Mouse (Mus musculus): Measurements from ENCODE around the gene Phospho1.

The Phospho1 gene

GRCm38 (mm10) chr11:95812224-95812623, 12.1 kb upstream of the Phospho1 start:
- DNase-seq (ENCODE audit: low spot score), result no peak

- no peak for DNase-seq (ENCODE audit: low spot score)
Measured at GRCm38 (mm10) chr11:95814101-95814500, 10.2 kb upstream of the Phospho1 start.

- DNase-seq (ENCODE audit: low spot score), result no peak
Measured at GRCm38 (mm10) chr11:95814857-95815256, 9.4 kb upstream of the Phospho1 start.

GRCm38 (mm10) chr11:95815412-95815811, 8.9 kb upstream of the Phospho1 start:
- DNase-seq (ENCODE audit: low spot score), result no peak

GRCm38 (mm10) chr11:95819138-95819537, 5.2 kb upstream of the Phospho1 start:
- no peak for DNase-seq (ENCODE audit: low spot score)

- peak; percentile 72 for DNase-seq (ENCODE audit: low spot score)
Measured at GRCm38 (mm10) chr11:95821511-95821910, 2.8 kb upstream of the Phospho1 start.

GRCm38 (mm10) chr11:95822437-95822836, 1.9 kb upstream of the Phospho1 start:
- DNase-seq (ENCODE audit: low spot score), result no peak

DNA sequence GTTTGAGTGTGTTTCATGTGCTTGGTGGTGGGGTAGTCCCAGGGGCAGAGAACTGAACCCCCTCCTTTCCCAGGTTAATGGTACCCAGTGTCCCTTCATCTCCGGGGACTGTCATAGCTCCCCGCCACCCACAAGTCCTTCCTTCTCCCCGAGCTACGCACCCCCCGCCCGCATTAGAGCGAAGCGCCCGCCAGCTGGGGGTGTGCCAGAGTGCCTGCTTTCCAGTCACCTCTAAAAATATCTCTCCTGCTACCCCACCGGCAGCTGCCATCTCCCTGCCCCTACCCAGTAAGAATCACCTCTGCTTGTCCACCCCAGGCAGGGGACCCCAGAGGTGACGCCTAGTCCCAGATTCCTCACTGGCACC, 561 bp downstream of the Phospho1 start:
- DNase-seq (ENCODE audit: low spot score), result no peak

DNA sequence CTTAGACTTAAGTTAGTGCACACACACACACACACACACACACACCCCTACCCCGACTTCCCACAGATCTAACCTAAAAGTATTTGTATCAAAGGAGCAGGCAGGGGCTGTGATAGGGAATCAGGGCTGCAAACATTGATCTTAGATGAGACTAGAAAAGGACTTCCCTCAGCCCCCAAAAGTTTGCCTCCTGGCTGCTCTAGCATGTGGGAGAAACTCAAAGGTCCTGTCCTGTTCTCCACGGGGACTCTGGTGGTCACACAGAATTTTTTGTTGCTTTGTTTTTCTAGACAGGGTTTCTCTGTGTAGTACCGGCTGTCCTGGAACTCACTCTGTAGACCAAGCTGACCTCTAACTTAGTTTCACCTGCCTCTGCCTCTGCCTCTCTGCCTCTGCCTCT, 1.3 kb downstream of the Phospho1 start:
- no peak for DNase-seq (ENCODE audit: low spot score)

DNA sequence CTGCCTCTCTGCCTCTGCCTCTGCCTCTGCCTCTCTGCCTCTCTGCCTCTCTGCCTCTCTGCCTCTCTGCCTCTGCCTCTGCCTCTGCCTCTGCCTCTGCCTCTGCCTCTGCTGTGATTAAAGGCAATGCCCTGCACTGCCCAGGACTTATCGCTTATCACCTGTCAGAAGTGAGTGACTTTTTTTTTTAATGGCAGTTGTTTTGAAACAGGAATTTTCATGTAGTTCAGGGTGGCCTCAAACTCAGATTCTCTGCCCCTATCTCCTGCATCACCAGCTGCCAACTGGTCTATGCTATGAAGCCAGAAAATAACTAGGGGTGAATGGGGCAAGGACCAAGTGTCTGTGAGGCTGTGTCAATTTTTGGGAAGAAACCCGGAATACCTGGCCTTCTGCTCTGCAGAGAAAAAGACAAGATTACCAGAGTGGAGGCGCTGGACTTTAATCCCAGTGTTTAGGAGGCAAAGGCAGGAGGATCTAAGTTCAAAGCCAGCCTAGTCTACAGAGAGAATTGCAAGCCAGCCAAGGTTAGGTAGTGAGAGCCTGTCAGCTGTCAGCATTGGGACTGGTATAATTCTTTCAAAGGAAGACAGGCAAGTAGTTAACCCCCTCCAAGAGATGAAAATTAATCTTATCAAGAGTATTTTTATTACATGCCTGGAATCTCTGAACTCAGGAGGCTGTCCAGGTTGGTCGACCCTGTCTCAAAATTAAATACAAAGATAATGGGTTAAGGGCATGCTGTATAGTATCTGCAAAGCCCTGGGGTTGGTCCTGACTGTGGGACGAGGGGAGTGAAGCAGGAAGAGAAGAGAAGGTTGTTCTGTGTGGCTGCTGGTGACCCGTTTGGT, 2.2 kb downstream of the Phospho1 start:
- DNase-seq (ENCODE audit: low spot score), result no peak

- peak; percentile 52 for DNase-seq (ENCODE audit: low spot score)
Measured at GRCm38 (mm10) chr11:95827168-95827447, 2.8 kb downstream of the Phospho1 start.

DNA sequence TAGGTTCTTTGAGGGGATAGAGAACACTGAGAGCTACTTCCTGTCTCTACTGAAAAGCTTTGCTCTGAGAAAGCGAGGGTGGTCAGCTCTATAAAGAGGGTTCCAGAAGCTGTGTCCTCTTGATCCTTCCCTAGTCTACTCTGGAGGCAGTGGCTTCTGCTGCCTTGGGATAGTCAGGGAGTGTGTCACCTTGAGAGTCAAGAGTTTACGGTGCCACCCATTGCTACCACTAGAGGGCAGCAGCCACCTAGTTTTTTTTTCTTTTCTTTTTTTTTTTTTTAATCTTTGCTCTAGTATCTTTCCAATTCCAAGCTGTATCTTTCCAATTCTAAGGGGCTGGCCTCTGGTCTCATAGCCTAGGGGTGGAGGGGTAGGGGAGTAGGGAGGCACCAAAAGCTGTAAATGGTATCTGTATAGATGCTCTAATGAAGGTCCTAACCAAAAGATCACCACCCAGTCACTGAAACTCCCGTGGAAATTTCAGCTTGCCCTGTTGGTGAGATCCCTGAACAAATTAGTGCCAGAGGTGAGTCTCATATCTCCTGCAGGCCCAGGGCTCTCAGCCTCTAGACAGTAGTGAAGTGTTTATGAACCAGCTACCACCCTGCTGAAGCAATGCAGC, 3.3 kb downstream of the Phospho1 start:
- DNase-seq (ENCODE audit: low spot score), result no peak

DNA sequence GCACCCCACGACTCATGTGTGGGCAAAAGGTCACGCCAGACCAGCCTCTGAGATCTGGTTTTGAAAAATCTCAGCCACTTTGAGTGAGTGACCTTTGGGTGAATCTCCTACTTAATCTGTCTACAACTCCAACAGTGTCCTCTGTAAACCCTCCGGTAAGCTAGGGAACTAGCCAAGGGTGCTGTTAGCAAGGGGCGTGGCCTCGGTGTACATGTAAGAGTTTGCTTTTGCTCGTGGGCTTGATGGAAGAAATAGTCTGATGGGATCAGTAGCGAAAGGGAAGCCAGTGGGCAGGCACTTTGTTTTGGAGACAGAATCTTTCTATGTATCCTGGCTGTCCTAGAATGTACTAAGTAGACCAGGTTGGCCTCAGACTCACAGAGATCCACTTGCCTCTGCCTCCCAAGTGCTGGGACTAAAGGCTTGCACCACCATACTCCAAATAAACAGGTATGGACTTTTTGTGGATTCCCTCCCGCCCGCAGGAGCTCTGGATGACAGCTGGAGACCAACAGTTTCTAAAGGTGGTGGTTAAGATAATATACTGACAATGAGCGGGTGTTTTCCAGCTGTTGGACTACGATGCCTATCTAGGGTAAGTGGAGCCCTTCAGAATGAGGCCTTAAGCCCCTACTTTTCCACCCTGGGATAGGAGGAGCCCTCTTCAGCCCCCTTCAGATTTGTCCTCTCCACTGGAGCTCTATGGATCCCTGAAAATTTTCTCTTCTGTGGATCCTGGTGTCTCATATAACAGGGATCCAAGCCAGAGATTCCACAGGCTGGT, 4.1 kb downstream of the Phospho1 start:
- DNase-seq (ENCODE audit: low spot score), result no peak

DNA sequence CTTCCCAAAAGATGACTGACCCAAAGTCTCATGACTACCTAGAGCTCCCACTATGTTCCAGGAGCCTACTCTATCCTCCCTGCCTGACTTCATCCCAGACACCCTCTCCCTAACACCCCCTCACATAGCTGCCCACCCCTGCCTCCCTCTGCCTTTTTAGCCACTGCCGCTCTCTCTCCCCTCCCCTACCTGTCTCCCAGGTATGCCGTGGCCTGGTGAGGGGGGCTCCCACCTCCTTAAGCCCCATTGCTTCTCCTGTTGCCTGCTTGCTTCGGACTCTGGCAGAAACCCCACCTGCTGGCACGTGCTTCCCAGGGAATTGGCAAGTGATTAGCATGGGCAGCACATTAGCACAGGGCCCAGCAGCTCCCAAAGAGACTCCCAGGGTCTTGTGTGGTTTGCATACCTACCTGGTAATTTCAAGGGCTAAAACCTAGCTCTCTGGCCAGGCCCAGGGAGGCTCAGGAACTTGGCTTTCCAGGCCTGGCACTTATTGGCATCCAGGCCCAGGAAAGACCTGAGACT, 5.3 kb downstream of the Phospho1 start:
- no peak for DNase-seq (ENCODE audit: low spot score)

DNA sequence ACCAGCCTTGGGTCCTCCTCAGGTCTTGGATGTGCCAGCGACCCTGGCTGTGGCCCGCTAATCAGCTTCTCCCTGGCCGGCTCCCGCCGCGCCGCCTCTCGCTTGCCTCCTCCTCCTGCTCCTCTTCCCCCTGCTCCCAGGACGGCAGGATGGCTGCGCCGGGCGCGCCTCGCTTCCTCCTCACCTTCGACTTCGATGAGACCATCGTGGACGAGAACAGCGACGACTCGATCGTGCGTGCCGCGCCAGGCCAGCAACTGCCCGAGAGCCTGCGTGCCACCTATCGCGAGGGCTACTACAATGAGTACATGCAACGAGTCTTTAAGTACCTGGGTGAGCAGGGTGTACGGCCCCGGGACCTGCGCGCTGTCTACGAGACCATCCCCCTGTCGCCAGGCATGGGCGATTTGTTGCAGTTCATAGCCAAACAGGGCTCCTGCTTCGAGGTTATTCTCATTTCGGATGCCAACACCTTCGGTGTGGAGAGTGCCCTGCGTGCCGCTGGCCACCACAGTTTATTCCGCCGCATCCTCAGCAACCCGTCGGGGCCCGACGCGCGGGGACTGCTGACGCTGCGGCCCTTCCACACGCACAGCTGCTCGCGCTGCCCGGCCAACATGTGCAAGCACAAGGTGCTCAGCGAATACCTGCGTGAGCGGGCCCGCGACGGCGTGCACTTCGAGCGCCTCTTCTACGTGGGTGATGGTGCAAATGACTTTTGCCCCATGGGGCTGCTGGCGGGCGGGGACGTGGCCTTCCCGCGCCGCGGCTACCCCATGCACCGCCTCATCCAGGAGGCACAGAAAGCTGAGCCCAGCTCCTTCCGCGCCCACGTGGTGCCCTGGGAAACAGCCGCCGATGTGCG, 6.3 kb downstream of the Phospho1 start:
- no peak for DNase-seq (ENCODE audit: low spot score)

DNA sequence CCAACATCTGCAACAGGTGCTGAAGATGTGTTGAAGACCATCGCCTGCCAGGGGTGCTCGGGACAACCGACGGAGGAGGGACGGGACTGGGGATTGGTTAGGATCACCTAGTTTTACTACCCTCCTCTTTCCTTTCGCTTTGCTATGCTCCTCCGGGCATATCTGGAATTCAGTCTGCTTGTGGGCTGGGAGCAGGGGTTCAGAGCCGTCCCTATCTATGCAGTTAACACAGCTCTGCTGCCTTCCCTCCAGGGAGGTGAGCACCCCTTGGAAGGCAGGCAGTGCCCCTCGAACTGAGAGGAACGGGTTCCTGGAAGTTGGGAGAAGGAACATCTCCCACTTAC, 6.9 kb downstream of the Phospho1 start:
- DNase-seq (ENCODE audit: low spot score), result no peak

- no peak for DNase-seq (ENCODE audit: low spot score)
Measured at GRCm38 (mm10) chr11:95831641-95832040, 7.3 kb downstream of the Phospho1 start.

GRCm38 (mm10) chr11:95832129-95833005, 8.1 kb downstream of the Phospho1 start:
- DNase-seq (ENCODE audit: low spot score), result no peak

DNA sequence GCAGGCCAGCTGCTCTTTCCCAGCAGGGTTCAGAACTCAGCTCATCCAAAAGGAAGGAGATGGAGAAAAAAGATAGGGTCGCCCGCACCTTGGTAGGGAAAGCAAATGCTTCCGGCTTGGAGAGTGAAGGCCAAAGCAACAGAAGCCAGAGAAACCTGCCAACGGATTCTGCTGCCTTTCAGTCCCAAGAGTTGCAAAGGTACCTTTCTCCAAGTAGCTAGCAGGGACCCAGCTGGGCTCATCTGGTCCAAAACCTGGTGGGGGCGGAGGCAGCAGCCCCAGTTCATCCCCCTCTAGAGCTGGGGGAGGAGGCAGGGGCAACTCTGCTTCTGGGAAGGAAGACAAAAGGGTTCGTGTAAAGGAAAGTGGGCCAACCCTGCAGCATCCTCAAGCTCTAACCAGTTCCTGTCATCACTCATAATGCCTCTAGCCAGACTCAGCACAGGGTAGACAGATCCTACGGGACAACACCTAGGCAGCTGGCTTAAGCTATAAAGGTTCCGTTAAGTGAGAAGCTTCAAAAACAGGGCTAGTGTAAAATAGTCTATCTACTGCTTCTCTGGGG, 8.8 kb downstream of the Phospho1 start:
- DNase-seq (ENCODE audit: low spot score), result no peak

DNA sequence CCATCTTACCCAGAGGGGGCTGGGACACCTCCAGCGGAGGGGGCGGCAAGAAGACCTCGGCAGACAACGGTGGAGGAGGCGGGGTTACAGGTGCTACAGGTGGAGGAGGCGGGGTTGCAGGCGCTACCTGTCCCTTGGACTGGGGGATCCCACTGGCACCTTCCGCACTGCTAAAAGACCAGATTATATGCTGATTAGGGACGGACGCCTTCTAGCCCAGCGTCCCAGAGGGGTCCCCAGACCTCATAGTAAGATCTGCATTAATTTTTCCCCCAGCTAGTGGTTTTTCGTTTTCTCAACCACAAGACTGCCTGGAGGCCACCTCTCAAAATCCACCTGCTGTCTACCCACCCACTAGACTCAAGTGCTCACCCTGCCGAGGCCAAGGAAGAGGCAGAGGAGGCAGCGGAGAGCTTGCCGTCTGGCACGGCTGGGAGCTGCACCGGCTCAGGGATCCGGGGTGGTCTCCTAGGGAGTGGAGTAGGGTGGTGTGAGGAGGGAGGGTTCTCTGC, 9.4 kb downstream of the Phospho1 start:
- no peak for DNase-seq (ENCODE audit: low spot score)

Measured in yolk sac, embryonic 10.5 days (tissue).